Comparison of ENCODE assay signal across 28 mouse cellular contexts in the genomic region with DNA sequence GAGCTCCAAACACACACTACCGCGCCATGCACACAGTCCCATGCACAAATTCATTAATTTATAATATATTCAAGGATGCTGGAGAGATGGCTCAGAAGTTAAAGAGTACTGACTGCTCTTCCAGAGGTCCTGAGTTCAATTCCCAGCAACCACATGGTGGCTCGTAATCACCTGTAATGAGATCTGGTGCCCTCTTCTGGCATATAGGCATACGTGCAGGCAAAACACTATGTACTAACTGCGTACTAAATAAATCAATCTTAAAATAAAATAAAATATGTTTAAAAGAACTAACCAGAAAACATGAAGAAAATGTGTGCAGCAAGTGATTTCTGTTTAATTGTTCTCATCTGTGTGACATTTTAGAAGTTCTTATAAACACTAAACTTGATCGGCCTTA. TPM values are rescaled to one million over a fixed set of nuclear protein-coding genes. Genes with fewer than 3 reads are reported as not detected.
A peak's percentile ranks its signal among the peaks of the same experiment; 100 is the strongest.
DNase-seq lines count a peak whose midpoint lies in the region; ATAC-seq and TF ChIP-seq lines count a peak whose summit lies in the region.
"Had no signal": no experiment of that assay in that cellular context is flagged by ENCODE, and none has a peak within 500 bp of the region (broad histone marks: within the 10 kb centered on the region; RNA-seq: fewer than 3 reads in every experiment).

No protein-coding gene starts in this region.

- 86% methylated on average over 6 of the region's 6 CpGs for WGBS in forebrain, postnatal 0 days
- 83% methylated on average over 6 of the region's 6 CpGs for WGBS in forebrain, embryonic 12.5 days

- H3K4me2 ChIP-seq in forebrain, postnatal 0 days (ENCODE audit: low read depth): no peak overlapping the region
- no peak overlapping the region for H3K4me2 ChIP-seq in forebrain, embryonic 12.5 days
- H3K4me2 ChIP-seq: embryonic facial prominence, embryonic 13.5 days; forebrain, embryonic 15.5 days; heart, embryonic 12.5 days; hindbrain, embryonic 15.5 days; liver, embryonic 13.5 days; midbrain, embryonic 15.5 days had no signal

- in situ Hi-C loops in Patski (cut with MboI; ENCODE audit: low pct_unique_long_range_greater_than_20kb): no loop called here

- H3K27ac ChIP-seq in forebrain, postnatal 0 days (ENCODE audit: low read depth, low read length): no peak overlapping the region
- H3K27ac ChIP-seq in forebrain, embryonic 12.5 days: no peak overlapping the region
- no peak overlapping the region for H3K27ac ChIP-seq in layer of hippocampus, adult 2 months
- H3K27ac ChIP-seq: embryonic facial prominence, embryonic 13.5 days; forebrain, embryonic 15.5 days; hindbrain, embryonic 15.5 days; liver, embryonic 13.5 days; midbrain, embryonic 15.5 days had no signal

- no peak overlapping the region for H3K4me3 ChIP-seq in forebrain, postnatal 0 days (ENCODE audit: low read depth, low read length)
- H3K4me3 ChIP-seq in forebrain, embryonic 12.5 days (replicated peaks): no peak overlapping the region
- no peak overlapping the region for H3K4me3 ChIP-seq in layer of hippocampus, adult 2 months
- H3K4me3 ChIP-seq: embryonic facial prominence, embryonic 13.5 days; forebrain, embryonic 15.5 days; heart, embryonic 12.5 days; hindbrain, embryonic 15.5 days; liver, embryonic 13.5 days; megakaryocyte, embryonic 14.5 days; midbrain, embryonic 15.5 days had no signal

- no peaks in the 10 kb centered on the region for H3K36me3 ChIP-seq in forebrain, postnatal 0 days (ENCODE audit: insufficient read depth)
- no peaks in the 10 kb centered on the region for H3K36me3 ChIP-seq in forebrain, embryonic 12.5 days (replicated peaks)
- H3K36me3 ChIP-seq: embryonic facial prominence, embryonic 13.5 days; forebrain, embryonic 15.5 days; heart, embryonic 12.5 days; hindbrain, embryonic 15.5 days; liver, embryonic 13.5 days; midbrain, embryonic 15.5 days had no signal

- CTCF ChIA-PET in Patski (lab: Charles Lee): interaction anchor here (1.0 to 1.8 kb wide), 2 partner anchors 16 to 105 kb away, joined by 3 to 4 read pairs; no protein-coding TSS in a partner anchor

- H3K27me3 ChIP-seq in forebrain, postnatal 0 days (ENCODE audit: insufficient read depth, low read length): no peaks in the 10 kb centered on the region
- no peaks in the 10 kb centered on the region for H3K27me3 ChIP-seq in forebrain, embryonic 12.5 days
- no peaks in the 10 kb centered on the region for H3K27me3 ChIP-seq in Patski
- H3K27me3 ChIP-seq: embryonic facial prominence, embryonic 13.5 days; forebrain, embryonic 15.5 days; heart, embryonic 12.5 days; hindbrain, embryonic 15.5 days; liver, embryonic 13.5 days; megakaryocyte, embryonic 14.5 days; midbrain, embryonic 15.5 days had no signal

- H3K9me3 ChIP-seq in forebrain, postnatal 0 days (ENCODE audit: low read length): no peaks in the 10 kb centered on the region
- no peaks in the 10 kb centered on the region for H3K9me3 ChIP-seq in forebrain, embryonic 12.5 days
- H3K9me3 ChIP-seq: embryonic facial prominence, embryonic 13.5 days; forebrain, embryonic 15.5 days; heart, embryonic 12.5 days; hindbrain, embryonic 15.5 days; liver, embryonic 13.5 days; megakaryocyte, embryonic 14.5 days; midbrain, embryonic 15.5 days had no signal

- H3K4me1 ChIP-seq in forebrain, postnatal 0 days (ENCODE audit: insufficient read depth): no peaks in the 10 kb centered on the region
- H3K4me1 ChIP-seq in forebrain, embryonic 12.5 days: peaks cover 18% of the 10 kb centered on the region

- DNase-seq in forebrain, postnatal 0 days: no peak
- DNase-seq in layer of hippocampus, adult 2 months (ENCODE audit: low spot score in 2 of 2): no peak
- DNase-seq in layer of hippocampus, postnatal 36 days: no peak
- peak; percentile 40 for DNase-seq in 416B (ENCODE audit: low read depth)
- no peak for DNase-seq in Patski (ENCODE audit: low read depth, low spot score)
- DNase-seq in kidney, adult 8-10 months: no peak
- DNase-seq: cerebellum, postnatal 10 days; gastrocnemius, postnatal 36 days; heart, postnatal 36 days; kidney, adult 11 months; kidney, postnatal 14 days; liver, embryonic 13.5 days; lung, postnatal 10 days; right cerebral cortex, postnatal 14 days; spleen, adult 18-20 months; thymus, postnatal 4 days had no signal

- POLR2A ChIA-PET in Patski (lab: Charles Lee): interaction anchor here (1.2 kb wide), 1 partner anchor 111 kb away, joined by 3 read pairs; no protein-coding TSS in a partner anchor

- peak; percentile 34; the same call in 1 of the 2 replicates for TF ChIP-seq CTCF in forebrain, postnatal 0 days (IDR thresholded peaks at IDR 0.05; ENCODE audit: low read depth)
- peak; percentile 61 for TF ChIP-seq CTCF in layer of hippocampus, adult 2 months (conservative IDR thresholded peaks at IDR 0.05)
- peak; percentile 70 for TF ChIP-seq CTCF in Patski (IDR thresholded peaks at IDR 0.05)

- no peak for ATAC-seq in forebrain, postnatal 0 days
- ATAC-seq in forebrain, embryonic 12.5 days (ENCODE audit: low FRiP score): no peak
- no peak for ATAC-seq in Patski
- no peak for ATAC-seq in cerebellum, adult (ENCODE audit: insufficient number of reproducible peaks, low FRiP score, low TSS enrichment)
- ATAC-seq: forebrain, embryonic 15.5 days; midbrain, embryonic 15.5 days had no signal

- no peak overlapping the region for H3K9ac ChIP-seq in forebrain, postnatal 0 days
- no peak overlapping the region for H3K9ac ChIP-seq in forebrain, embryonic 12.5 days
- H3K9ac ChIP-seq: embryonic facial prominence, embryonic 13.5 days; forebrain, embryonic 15.5 days; hindbrain, embryonic 15.5 days; liver, embryonic 13.5 days; midbrain, embryonic 15.5 days had no signal

RNA-seq across cellular contexts. Expression of a gene that starts 4.4 kb away (rescaled TPM):
- total RNA-seq in forebrain, postnatal 0 days (2014; rRNA removed): 21.1 and 22.6 TPM in 2 replicates
- 8.9 and 14.9 TPM in 2 replicates for polyA plus RNA-seq in forebrain, postnatal 0 days (2015; fragmentation: Nextera tagmentation; extraction: Ambion mirVana)
- 18.1 and 23.4 TPM in 2 replicates for polyA plus RNA-seq in forebrain, embryonic 12.5 days (2016; fragmentation: Nextera tagmentation; extraction: Ambion mirVana)
- 10 to 100 TPM; 27.6 to 31.4 TPM for total RNA-seq in layer of hippocampus, adult 2 months (2021)
- total RNA-seq in layer of hippocampus, postnatal 36 days (2021): 10 to 100 TPM; 21.7 to 27.3 TPM
- polyA plus RNA-seq in Patski (2021): 28.0 TPM

RNA-seq across cellular contexts. Expression of a gene that starts 42.7 kb away (rescaled TPM):
- not detected in 2 replicates for total RNA-seq in forebrain, postnatal 0 days (2014; rRNA removed)
- polyA plus RNA-seq in forebrain, postnatal 0 days (2015; fragmentation: Nextera tagmentation; extraction: Ambion mirVana): not detected in 2 replicates
- polyA plus RNA-seq in forebrain, embryonic 12.5 days (2016; fragmentation: Nextera tagmentation; extraction: Ambion mirVana): not detected in 2 replicates
- not detected for total RNA-seq in layer of hippocampus, adult 2 months (2021)
- not detected for total RNA-seq in layer of hippocampus, postnatal 36 days (2021)
- polyA plus RNA-seq in Patski (2021): not detected
- total RNA-seq: adrenal gland, adult 18-20 months; gastrocnemius, postnatal 36 days; heart, postnatal 36 days; layer of hippocampus, adult 8-10 months; neutrophil, adult 5-6 weeks had no signal
- polyA plus RNA-seq: embryonic facial prominence, embryonic 13.5 days; forebrain, embryonic 15.5 days; heart, embryonic 12.5 days; hindbrain, embryonic 15.5 days; limb, embryonic 11.5 days; midbrain, embryonic 15.5 days had no signal

RNA-seq across cellular contexts. Expression of a gene that starts 57.3 kb away (rescaled TPM):
- 15.4 and 17.9 TPM in 2 replicates for total RNA-seq in forebrain, postnatal 0 days (2014; rRNA removed)
- 5.3 and 8.2 TPM in 2 replicates for polyA plus RNA-seq in forebrain, postnatal 0 days (2015; fragmentation: Nextera tagmentation; extraction: Ambion mirVana)
- 15.0 and 15.9 TPM in 2 replicates for polyA plus RNA-seq in forebrain, embryonic 12.5 days (2016; fragmentation: Nextera tagmentation; extraction: Ambion mirVana)
- total RNA-seq in layer of hippocampus, adult 2 months (2021): 100 to 1,000 TPM; 108 to 110 TPM
- total RNA-seq in layer of hippocampus, postnatal 36 days (2021): 100 to 1,000 TPM; 108 to 119 TPM
- polyA plus RNA-seq in Patski (2021): 13.4 TPM

RNA-seq across cellular contexts. Expression of a gene that starts 57.5 kb away (rescaled TPM):
- total RNA-seq in forebrain, postnatal 0 days (2014; rRNA removed): 107 and 110 TPM in 2 replicates
- polyA plus RNA-seq in forebrain, postnatal 0 days (2015; fragmentation: Nextera tagmentation; extraction: Ambion mirVana): 104 and 131 TPM in 2 replicates
- polyA plus RNA-seq in forebrain, embryonic 12.5 days (2016; fragmentation: Nextera tagmentation; extraction: Ambion mirVana): 205 and 206 TPM in 2 replicates
- 10 to 100 TPM; 53.3 to 56.6 TPM for total RNA-seq in layer of hippocampus, adult 2 months (2021)
- 10 to 100 TPM; 52.7 to 60.7 TPM for total RNA-seq in layer of hippocampus, postnatal 36 days (2021)
- polyA plus RNA-seq in Patski (2021): 59.9 TPM

RNA-seq across cellular contexts. Expression of a gene that starts 58.1 kb away (rescaled TPM):
- total RNA-seq in forebrain, postnatal 0 days (2014; rRNA removed): 151 and 445 TPM in 2 replicates
- 316 and 341 TPM in 2 replicates for polyA plus RNA-seq in forebrain, postnatal 0 days (2015; fragmentation: Nextera tagmentation; extraction: Ambion mirVana)
- polyA plus RNA-seq in forebrain, embryonic 12.5 days (2016; fragmentation: Nextera tagmentation; extraction: Ambion mirVana): 82.2 and 103 TPM in 2 replicates
- total RNA-seq in layer of hippocampus, adult 2 months (2021): 1,000 to 10,000 TPM; 1,175 to 1,192 TPM
- total RNA-seq in layer of hippocampus, postnatal 36 days (2021): 1,000 to 10,000 TPM; 1,130 to 1,248 TPM
- not detected for polyA plus RNA-seq in Patski (2021)
- total RNA-seq: neutrophil, adult 5-6 weeks had no signal
